In the genomic region with DNA sequence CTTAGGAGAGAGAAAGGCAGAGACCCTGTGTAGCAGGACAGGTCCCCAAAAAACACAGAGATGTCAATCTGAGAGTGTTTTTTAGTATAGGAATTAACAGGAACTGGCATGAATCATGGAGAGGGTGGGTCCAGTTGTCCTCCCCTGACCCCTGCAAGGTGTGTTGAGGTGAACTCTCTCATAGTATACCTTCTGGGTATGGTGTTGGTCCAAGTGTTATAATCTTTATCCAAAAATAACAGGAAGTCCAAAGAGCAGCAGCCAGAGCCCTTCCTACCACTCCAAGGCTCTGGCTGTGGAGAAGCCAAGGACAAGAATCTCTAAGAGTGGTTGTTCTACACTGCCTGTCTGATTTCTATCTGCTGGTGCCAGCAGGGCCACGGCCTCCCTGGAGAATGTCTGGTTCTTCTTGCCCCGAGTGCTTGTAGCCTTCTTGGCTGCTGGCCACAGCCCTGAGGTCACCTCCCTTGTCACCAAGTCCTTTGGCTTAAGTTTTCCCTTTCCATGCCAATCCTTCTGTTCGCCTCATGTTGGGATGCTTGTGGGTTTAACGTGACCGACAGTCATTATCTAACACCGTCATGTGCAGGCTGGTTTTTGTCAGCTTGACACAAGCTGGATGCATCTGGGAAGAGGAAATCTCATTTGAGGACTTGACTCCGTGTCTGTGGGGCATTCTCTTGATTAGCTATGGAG, we compare ENCODE assay signal across 7 mouse cellular contexts. TPM values are rescaled to one million over a fixed set of nuclear protein-coding genes. Genes with fewer than 3 reads are reported as not detected.
DNase-seq lines count a peak whose midpoint lies in the region; ATAC-seq and TF ChIP-seq lines count a peak whose summit lies in the region.

No protein-coding gene starts in this region.

- H3K27ac ChIP-seq in gastrocnemius, adult 2 months = peak overlapping the region; percentile 76
- H3K27ac ChIP-seq in stomach, postnatal 0 days (replicated peaks) = no peak overlapping the region

- H3K27me3 ChIP-seq in stomach, postnatal 0 days (ENCODE audit: control insufficient read depth, insufficient read depth, low read length) = no peaks in the 10 kb centered on the region

- ATAC-seq in stomach, postnatal 0 days (ENCODE audit: low FRiP score, low TSS enrichment) = peak; percentile 45; the same call in 1 of the 2 replicates

- no peaks in the 10 kb centered on the region; the same call in 1 of the 2 replicates for H3K4me1 ChIP-seq in stomach, postnatal 0 days (replicated peaks; ENCODE audit: control insufficient read depth, insufficient read depth)

- 34% methylated on average over 7 of the region's 7 CpGs for WGBS in stomach, postnatal 0 days

- no peaks in the 10 kb centered on the region for H3K9me3 ChIP-seq in stomach, postnatal 0 days (ENCODE audit: control insufficient read depth, low read length)

- no peak overlapping the region for H3K4me2 ChIP-seq in stomach, postnatal 0 days (replicated peaks; ENCODE audit: low read depth)

- intact Hi-C loops in gastrocnemius, adult 2 months (cut with DNase I) = loop anchor here (5.0 kb wide), 1 partner anchor 59 kb away; no protein-coding TSS in a partner anchor

- DNase-seq in 3T3-L1 (ENCODE audit: low read depth, low spot score) (peak; percentile 72), adipocyte (ENCODE audit: low spot score) (peak; percentile 96)
- peak; percentile 80 for DNase-seq in gastrocnemius, adult 2 months
- DNase-seq in kidney, adult 9 months = peak; percentile 37
- peak; percentile 28 for DNase-seq in stomach, postnatal 0 days (ENCODE audit: low spot score)
- no peak for DNase-seq in c-Kit-positive CD71-positive TER-119-positive erythroid progenitor cells, embryonic 14.5 days (ENCODE audit: low spot score)
- DNase-seq in thymus, postnatal 25 days = no peak

- H3K4me3 ChIP-seq in gastrocnemius, adult 2 months = no peak overlapping the region
- H3K4me3 ChIP-seq in stomach, postnatal 0 days (ENCODE audit: low read depth, low read length) = no peak overlapping the region

- no peak overlapping the region for H3K9ac ChIP-seq in stomach, postnatal 0 days (ENCODE audit: low read length)

- TF ChIP-seq CTCF in gastrocnemius, adult 2 months (IDR thresholded peaks at IDR 0.05) = no peak
- no peak for TF ChIP-seq CTCF in stomach, postnatal 0 days (IDR thresholded peaks at IDR 0.05; ENCODE audit: low read depth)

- TF ChIP-seq EP300 in stomach, postnatal 0 days (optimal IDR thresholded peaks at IDR 0.05) = no peak

- no peaks in the 10 kb centered on the region for H3K36me3 ChIP-seq in stomach, postnatal 0 days (ENCODE audit: control insufficient read depth, insufficient read depth, low read length)

RNA-seq across cellular contexts. Expression of a gene that starts 27.8 kb away (rescaled TPM):
- total RNA-seq in gastrocnemius, adult 2 months (2021) = 100 to 1,000 TPM in 1 of 2 experiments, 10 to 100 TPM in 1; 40.2 to 137 TPM
- polyA plus RNA-seq in stomach, postnatal 0 days (2015; fragmentation: Nextera tagmentation; extraction: Ambion mirVana) = 14.4 and 16.4 TPM in 2 replicates

Comparison
In these comparisons a context has a peak if more than half of its experiments do, and no peak if none do; other contexts are left out.
1. DNase-seq: peak in 3T3-L1 (single experiment), adipocyte (single experiment), gastrocnemius, adult 2 months (single experiment), kidney, adult 9 months (single experiment) and stomach, postnatal 0 days (single experiment); none in c-Kit-positive CD71-positive TER-119-positive erythroid progenitor cells, embryonic 14.5 days (single experiment) and thymus, postnatal 25 days (single experiment).